Mouse (Mus musculus) adrenal gland, postnatal 4 days (tissue): Measurements from ENCODE around the gene Ramp1. TPM values are rescaled to one million over a fixed set of nuclear protein-coding genes. Genes with fewer than 3 reads are reported as not detected.

Experiments used
- DNase-seq, 2 experiments: peaks; one replicate each; pipeline ENCODE4 v3.0.0; 2021 to 2022; ENCODE audit warnings: low spot score in 2 of 2, mixed read lengths in 2 of 2
- total RNA-seq, 2 experiments: library from RNA; stranded (reverse); gene quantifications; 2 replicates each; pipeline ENCODE4 v1.2.3; 2021

Ramp1 gene
- total RNA-seq, 2 experiments from 2014 or later: 10.0 to 12.2 TPM

- no peak for DNase-seq
Observed at GRCm38 (mm10) chr1:91235395-91235794, 55.8 kb downstream of the Ramp1 start.

- DNase-seq: no peak
Observed at GRCm38 (mm10) chr1:91237676-91238075, 58.1 kb downstream of the Ramp1 start.

GRCm38 (mm10) chr1:91239112-91239511 lies 59.5 kb downstream of the Ramp1 start:
- DNase-seq: no peak

- DNase-seq: no peak
Observed at GRCm38 (mm10) chr1:91239800-91240199, 60.2 kb downstream of the Ramp1 start.

DNA sequence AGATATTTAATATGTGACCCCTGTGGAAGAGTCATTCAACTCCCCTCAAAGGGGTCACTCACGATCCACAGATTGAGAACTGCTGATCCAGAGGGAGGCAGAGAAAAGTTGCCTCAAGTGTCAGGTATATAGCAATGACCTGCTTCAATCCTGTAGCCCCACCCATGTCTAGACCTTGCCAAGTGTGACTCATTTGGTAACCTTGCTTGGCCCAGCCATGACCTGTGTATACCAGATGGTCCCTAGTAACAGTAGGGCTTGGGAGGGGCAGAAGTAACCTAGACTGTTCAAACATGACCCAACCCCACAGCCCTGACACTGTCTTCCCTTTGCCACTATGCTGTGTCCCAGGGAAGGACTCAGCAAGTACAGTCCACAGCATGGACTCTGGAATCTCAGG lies 61.1 kb downstream of the Ramp1 start:
- DNase-seq: no peak

DNA sequence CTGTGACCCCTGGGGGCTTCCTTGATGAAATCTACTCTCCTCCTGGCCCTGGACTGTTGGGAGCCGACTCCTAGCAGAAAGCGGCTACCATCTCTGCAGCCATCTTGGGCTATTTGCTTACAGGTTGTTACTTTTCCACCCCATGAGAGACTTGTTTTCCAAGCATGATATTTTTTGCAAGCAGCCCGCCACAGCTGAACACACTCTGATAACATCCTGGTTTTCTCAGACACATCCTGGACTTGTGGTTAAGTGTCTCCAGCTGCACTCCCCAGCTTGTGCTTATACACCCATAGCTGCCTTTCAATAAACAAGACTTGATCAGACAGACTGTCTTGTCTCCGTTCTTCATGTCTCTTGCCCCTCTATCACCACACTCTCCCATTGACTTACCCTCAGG lies 61.6 kb downstream of the Ramp1 start:
- no peak for DNase-seq

DNA sequence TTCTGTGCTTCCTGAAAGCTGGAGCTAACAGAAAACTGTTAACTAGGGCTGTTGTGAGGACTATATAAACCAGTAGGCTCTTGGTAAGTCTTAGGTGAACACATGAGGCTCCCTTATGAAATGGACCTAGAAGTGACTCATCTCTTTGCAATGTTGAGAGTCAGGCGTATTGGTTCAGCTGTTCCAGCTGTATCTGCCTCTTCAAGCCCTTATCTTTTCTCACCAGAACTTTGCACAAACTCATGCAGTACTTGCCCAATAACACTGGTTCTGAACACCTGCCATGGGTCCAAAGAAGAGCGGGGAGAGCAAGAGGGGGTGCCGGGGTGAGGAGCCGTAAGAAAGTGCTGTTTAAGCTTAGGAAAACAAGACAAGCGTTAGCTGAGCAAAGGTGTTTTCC lies 68.6 kb downstream of the Ramp1 start:
- DNase-seq: no peak

DNA sequence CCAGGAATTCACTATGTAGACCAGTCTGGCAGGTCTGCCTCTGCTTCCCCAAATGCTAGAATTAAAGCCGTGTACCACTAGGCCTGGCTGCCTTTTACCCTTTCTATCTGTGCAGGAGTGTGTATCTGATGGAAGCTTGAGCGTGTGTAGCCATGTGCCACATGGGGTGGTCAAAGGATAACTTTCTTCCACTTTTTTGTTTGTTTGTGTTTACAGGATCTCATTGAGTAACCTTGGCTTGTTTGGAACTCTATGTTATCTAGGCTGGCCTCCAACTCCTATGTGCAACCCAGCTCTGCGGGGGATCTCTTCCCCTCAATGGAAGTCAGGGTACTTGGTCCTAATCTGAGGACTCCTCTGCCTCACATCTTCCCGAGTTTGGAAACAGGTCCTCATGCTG lies 69.3 kb downstream of the Ramp1 start:
- no peak for DNase-seq

DNA sequence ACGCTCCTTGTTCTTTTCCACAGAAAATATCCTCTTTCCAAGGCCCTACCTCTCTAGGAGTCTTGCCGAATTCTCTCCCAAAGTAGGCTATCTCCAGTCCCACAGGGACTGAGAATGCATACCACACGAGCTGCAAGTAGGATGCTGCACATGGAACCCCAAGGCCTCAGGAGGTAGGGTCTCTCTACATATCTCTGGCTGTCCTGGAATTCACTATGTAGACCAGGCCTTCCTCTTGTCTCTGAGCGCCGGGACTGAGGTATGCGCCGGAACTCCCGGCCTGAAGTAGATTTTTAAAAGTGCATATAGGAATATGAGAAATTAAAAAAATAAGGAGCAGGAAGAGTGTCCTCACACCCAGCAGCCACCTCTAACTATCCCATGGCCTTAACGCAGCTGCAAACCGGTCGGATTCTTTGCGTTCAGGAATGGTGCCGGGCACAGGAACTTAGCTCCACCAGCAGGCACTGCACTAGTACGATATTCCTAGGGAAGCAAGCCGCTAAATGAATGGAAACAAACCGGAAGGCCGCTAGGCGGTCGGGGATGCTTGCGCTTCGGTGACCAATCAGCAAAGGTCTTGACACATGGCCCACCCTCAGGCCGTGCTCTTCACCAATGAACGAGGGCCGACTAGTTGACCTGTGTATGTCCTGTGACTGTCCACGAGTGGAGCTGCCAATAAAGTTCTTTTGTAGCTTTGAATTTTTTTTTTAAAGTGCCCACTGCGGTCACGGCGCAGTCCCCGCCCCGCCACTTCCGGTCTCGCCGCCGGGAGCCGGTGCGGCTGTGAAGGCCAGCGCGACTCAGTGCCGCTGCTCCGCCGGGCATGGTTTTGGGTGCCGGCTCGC lies 70.2 kb downstream of the Ramp1 start, which contains the start of gene Ube2f:
Gene Ube2f, plus strand, starts transcription at position 741 of the 851 bp plus-strand sequence.
- DNase-seq: peak; percentile 57 to 84

DNA sequence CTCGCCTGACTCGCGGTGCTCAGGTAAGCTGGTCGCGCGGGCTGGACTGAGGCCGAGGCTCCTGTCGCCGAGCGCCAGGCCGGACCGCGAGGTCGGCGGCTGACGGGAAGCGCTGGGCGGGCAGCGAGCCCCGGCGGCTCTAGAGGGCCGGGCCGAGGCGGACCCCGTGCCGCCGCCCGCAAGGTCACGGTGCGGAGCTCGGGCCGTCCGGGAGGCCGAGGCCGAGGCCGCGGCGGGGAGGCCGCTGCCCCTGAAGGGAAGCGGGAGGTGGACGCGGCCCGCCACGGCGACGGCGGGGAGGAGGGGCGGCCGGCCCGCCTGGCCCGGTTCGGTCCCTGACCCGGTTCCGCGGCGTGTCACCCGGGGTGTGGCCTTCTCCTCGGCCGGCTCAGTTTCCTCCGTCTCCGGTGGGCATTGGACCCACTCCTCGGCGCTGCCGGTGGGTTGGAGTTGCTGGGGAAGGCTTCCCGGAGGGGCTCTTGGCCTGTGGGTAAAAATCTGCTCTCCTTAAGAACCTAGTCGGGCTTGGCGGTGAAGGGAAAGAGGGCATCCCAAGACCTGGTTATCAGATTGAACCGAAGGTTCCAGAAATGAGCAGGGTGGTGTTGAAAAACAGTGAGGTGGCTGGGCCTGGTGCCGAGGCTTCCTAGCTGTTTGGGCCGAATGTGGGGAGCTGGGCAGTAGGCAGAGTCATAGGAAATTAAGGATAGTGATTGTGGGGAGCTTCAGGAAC lies 71.0 kb downstream of the Ramp1 start:
- DNase-seq: peak in 1 of 2 experiments; percentile 20

DNA sequence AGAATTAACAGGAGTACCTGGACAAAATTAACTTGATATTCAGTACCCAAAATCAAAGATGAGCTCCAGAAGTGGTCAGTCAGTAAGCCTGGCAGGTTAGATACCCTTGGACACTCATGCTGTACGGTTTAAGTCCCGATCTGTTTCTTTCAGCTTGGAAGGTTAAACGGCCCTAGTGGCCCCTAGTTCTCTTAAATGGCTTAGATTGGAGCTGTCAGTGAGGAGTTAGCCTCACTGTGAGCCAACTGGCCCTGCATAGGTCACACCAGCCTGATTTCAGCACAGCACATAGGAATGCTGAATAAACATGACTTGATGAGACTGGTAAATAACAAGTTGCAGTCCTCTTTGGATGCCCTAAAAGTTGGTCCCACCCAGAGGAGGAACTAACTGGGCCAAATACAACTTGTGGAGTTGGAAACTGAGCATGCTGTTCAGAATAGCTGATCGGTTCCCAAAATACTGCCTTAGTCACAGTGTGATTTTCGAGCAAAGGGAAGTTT lies 71.6 kb downstream of the Ramp1 start:
- DNase-seq: no peak

DNA sequence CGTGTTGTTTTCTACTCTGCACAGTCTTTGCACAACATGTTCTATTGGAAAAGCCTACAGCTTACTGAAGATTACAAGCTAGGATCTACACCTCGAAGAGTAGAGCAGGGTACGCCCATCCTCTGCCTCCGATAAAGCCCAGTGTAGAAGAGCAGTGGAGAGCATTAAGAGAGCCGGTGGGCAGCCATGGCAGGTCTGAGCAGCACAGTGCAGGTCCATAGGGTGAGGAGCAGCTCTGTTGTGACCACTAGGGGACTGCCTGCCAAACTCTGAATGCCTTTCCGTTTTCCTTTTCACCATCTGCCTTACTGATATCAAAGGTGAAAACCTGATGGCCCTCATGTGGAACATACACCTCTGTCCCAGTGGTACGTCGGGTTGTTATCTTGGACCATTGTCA lies 72.3 kb downstream of the Ramp1 start:
- no peak for DNase-seq

DNA sequence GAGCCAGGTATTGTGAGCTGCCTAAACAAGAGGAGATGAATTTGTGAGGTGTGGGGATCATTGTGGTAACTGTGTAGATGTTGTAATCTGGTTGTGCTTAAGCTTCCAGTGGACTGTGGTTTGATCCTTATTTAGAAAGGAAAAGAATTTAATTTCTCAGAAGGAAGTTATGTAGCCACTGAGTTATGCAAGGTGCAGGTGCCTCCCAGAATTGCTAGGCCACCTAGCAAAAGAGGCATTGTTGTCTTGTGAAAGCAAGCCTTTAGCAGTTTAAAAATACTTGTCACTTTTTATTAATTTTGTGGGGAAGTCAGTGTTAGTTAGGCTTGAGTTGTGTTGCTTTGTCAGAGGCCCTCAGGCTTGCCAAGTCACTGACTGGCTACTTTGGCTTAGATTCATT lies 78.3 kb downstream of the Ramp1 start:
- no peak for DNase-seq

DNA sequence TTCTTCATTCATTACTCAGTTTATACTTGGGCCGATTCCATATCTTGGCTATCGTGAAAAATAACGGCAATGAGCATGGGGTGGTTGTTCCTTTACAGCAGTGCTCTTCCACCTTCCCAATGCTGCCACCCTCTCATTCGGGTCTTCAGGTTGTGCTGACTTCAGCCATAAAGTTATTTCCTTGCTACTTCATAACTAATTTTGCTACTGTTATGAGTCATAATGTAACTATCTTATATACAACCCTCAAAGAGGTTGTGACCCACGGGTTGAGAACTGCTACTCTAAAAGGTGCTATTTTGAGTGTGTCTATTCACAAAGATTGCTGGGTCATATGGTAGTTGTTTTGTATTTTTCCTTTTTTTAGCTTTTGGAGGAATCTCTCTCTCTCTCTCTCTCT lies 80.2 kb downstream of the Ramp1 start:
- DNase-seq: no peak

DNA sequence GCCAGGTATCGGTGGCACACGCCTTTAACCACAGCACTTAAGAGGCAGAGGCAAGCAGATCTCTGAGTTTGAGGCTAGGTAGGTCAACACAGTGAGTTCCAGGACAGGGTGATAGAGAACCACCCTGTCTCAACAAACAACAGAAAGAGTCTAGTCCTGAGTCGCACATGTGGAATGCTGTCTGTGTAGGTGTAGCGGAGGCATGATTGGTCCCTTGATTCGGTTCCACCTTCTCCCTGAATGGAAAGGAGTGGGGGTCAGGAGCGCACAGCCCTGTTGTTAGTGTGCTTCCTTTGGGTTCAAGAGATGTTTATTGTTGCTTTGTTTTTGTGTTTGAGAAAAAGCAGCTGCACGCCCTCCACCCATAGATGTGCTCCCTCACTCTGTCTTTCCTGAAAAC lies 82.9 kb downstream of the Ramp1 start:
- DNase-seq: no peak

GRCm38 (mm10) chr1:91272260-91272659 lies 92.6 kb downstream of the Ramp1 start:
- DNase-seq: no peak

Other genes with a start within 250 kb of the Ramp1 start
- not detected for gene Prlh, start 226.7 kb upstream of the Ramp1 start, total RNA-seq
- 1 to 10 TPM; 1.2 to 2.5 TPM for gene Rab17, start 210.2 kb upstream of the Ramp1 start, total RNA-seq
- gene Lrrfip1, start 181.1 kb upstream of the Ramp1 start, total RNA-seq: 10 to 100 TPM; 54.7 to 56.7 TPM
- 1 to 10 TPM in 1 of 2 experiments, under 1 TPM in 1; 0.11 to 1.1 TPM for gene Rbm44, start 34.7 kb upstream of the Ramp1 start, total RNA-seq
- gene Ube2f, start 70.5 kb downstream of the Ramp1 start, total RNA-seq: 10 to 100 TPM; 49.7 to 52.0 TPM
- gene Scly, start 118.5 kb downstream of the Ramp1 start, total RNA-seq: 10 to 100 TPM; 18.8 to 21.3 TPM
- under 1 TPM; 0.06 to 0.08 TPM for gene Espnl, start 142.3 kb downstream of the Ramp1 start, total RNA-seq
- gene Klhl30, start 171.2 kb downstream of the Ramp1 start, total RNA-seq: 1 to 10 TPM; 1.5 to 3.5 TPM
- 1 to 10 TPM; 1.7 to 1.8 TPM for gene Erfe, start 186.6 kb downstream of the Ramp1 start, total RNA-seq
- 100 to 1,000 TPM; 104 TPM for gene Ilkap, start 219.0 kb downstream of the Ramp1 start, total RNA-seq
- 10 to 100 TPM; 56.0 to 71.0 TPM for gene Hes6, start 234.2 kb downstream of the Ramp1 start, total RNA-seq